Mouse (Mus musculus): ENCODE data around the gene Gm28048.

The Gm28048 gene

DNA sequence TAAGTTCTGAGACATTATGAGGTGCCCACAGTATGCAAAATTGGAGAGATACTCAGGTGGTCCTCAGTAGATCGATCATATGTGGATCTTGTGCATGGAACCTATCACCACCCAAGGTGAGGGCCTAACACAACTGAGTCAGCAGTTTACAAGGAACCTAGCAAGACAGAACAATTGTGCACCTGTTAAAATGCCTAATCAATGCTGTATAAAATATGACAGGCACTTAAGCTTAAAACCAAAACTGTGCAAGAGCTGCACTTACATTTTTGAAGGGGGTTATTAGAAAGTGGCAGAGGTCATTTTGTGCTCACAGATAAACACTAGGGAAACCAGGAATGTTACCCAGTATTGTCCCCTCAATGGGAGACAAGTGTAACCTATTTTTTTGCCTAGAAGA is 23.4 kb upstream of the Gm28048 start:
- no peak for TF ChIP-seq GATA4 (IDR thresholded peaks at IDR 0.05; ENCODE audit: insufficient replicate concordance, low read length)

DNA sequence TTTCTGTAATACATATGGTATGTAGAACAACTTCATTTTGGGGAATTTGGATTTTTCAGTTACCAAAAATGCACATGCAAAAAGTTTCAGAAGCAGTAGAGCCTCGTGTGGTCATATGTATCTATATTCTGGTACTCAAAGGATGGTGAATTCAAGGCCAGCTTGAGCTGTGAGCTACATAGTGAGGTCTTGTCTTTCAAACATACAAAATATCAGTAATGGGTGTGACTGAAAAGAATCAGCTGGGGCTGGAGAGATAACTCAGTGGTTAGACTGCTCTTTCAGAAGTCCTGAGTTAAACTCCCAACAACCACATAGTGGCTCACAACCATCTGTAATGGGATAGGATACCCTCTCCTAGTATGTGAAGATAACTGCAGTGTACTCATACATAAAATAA is 16.4 kb upstream of the Gm28048 start:
- no peak for TF ChIP-seq GATA4 (IDR thresholded peaks at IDR 0.05; ENCODE audit: insufficient replicate concordance, low read length)

DNA sequence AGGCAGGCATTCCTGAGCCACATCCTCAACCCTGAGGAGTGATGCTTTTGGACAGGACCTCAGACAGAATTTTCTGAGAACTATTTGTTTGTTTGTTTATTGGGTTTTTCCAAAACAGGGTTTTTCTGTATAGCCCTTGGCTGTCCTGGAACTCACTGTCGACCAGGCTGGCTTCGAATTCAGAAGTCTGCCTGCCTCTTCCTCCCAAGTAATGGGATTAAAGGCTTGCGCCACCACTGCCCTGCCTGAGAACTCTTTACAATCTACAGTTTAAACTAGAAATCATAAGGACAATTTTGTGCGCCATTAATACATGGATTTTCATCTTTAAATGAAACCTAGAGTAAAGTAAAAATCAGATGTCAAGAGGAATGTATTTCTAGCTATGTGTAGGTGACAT is 13.6 kb upstream of the Gm28048 start:
- TF ChIP-seq GATA4 (IDR thresholded peaks at IDR 0.05; ENCODE audit: insufficient replicate concordance, low read length): no peak

DNA sequence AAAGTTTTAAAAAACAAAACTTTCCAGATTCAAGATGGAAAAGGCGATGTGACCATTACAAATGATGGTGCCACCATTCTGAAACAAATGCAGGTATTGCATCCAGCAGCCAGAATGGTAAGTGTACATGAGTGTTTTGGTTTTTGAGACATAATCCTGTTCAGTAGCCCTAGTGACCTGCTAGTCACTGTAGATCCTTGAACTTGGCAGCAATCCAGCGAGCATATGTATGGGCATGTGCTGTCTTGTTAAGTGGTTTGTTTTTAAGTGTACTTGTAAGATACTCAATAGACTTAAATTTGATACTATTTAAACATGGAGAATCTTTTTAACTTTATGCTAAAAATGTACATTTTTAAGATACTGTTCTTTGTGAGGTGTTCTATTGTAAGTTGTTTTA is 12.4 kb upstream of the Gm28048 start:
- no peak for TF ChIP-seq GATA4 (IDR thresholded peaks at IDR 0.05; ENCODE audit: insufficient replicate concordance, low read length)

DNA sequence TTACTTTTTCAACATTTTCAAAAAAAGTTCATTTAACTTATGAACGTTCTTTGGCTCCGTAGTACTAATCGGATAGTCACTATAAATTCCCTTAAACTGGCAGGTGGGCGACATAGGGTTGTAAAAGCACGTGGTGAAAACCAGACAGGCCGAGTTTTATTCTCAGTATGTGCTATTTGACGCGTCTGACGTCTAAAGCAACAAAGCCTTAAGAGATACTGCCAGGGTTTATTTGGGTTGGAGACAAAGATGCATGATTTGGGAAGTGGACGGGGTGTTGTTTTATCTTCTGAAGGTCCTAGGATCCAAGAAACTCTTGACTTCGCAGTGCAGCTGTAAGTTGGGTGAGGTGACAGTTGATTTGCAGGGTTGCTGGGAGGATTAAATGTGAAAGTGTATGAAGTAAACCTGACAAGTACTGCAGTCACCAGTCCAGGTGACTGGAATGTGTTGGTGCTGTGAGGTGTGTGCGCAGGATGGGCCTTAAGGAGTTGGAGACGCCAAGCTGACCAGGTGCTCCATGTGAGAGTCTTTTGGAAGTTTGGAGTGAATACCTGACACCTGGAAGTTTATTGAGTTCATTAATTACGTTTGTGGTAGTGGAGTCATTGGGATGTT is 9.4 kb upstream of the Gm28048 start:
- TF ChIP-seq GATA4 (IDR thresholded peaks at IDR 0.05; ENCODE audit: insufficient replicate concordance, low read length): no peak

DNA sequence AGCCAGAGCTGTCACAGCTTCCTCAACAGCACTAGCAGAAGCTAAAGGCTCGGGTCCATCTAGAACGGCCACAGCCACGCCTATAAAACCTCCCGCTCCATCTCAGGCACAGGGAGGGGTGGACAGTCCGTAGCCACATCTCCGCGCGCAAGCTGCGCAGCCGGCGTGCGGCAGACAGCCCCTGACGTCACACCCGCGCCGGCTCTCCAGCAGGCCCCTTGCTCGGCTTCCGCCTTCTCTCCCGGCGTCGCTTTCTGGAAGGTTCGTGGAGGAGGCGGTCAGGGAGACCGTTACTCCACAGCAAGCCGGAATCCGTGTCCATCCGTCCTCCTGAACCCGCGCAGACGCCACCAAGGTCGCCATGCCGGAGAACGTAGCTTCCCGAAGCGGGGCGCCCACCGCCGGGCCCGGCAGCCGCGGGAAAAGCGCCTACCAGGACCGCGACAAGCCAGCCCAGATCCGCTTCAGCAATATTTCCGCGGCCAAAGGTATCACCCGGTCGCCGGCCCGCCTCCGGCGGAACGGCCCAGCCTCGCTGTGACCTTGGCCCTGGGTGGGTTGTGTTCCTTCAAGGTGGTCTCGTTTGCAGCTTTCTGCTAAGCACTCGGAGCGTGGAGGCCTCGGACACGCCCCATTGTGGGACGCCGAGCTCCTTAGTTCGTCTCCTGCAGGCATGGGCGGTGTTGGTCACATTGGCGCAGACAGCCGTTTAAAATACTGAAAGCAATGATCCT is 8.7 kb upstream of the Gm28048 start, which contains the start of gene Cct4:
Gene Cct4, plus strand, starts transcription at position 127 of the 734 bp plus-strand sequence.
- peak; percentile 61; the same call in 1 of the 2 replicates for TF ChIP-seq GATA4 (IDR thresholded peaks at IDR 0.05; ENCODE audit: insufficient replicate concordance, low read length)

DNA sequence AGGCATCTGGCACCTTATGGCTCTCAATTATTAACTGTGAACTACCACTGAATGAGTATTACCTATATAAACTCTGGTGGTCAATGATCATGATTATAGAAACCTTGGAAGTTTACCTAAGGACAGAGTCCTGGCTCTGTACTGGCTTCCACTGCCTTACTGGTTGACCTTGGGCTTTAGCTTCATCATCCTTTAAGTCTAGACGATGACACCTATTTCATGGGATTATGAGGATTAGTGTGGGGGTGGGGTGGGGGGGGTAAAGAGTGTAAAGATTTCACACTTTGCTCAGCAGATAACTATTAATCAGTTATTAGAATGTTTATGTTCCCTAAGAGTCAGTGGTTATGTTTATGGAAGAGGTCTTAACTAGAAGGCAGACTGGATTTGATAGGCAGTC is 7.9 kb upstream of the Gm28048 start:
- TF ChIP-seq GATA4 (IDR thresholded peaks at IDR 0.05; ENCODE audit: insufficient replicate concordance, low read length): no peak

DNA sequence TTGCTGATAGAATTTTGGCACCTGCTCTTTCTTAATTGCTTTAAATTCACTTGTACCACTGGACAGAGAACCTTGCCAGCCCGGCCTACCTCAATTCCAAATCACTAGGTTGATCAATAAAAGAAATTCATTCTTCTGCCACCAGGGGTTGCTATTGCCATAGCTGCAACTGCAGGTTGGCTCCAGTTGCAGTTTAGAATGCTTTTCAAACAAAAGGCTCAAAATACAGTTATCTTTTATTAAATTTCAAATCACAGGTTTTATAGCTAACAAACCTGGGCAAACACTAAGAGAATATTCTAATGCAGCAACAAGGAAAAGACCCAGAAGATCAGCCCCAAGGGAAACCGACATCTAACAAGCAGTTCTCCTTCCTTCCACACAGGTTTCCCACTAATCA is 5.5 kb upstream of the Gm28048 start:
- no peak for TF ChIP-seq GATA4 (IDR thresholded peaks at IDR 0.05; ENCODE audit: insufficient replicate concordance, low read length)

DNA sequence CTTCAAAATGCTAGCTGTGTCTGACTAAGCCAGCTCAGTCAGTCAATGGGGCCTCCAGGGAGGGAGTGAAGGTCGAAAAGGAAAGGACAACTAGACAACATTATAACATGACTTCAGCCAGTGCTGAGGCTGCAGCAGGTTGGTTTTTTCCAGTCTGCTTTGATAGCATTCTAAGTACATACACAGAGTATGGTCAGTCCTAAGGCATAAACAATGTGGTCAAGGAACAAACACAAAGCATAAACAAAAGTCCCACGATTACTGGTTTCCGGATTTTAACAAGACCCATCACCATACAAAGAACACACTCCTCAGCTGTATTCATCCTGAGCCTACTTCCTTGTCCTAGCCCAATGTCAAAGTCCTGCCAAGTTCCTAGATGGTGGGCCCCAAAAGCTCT is 3.6 kb upstream of the Gm28048 start:
- TF ChIP-seq GATA4 (IDR thresholded peaks at IDR 0.05; ENCODE audit: insufficient replicate concordance, low read length): no peak

DNA sequence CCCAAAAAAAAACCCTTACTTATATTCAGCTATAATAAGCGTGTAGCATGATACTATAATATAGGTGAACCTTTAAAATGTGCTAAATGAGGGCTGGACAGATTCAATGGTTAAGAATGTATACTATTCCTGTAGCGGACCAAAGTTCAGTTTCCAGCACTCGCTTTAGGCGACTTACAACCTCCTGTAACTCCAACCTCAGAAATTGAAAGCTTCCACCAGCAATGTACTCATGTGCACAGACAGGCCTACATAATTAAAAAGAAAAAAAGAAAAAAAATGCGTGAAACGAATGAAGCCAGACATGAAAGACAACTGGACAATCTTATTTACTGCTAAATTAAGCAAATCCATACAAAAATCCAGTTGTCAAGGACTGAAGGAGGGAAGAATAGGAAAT is 956 bp upstream of the Gm28048 start:
- no peak for TF ChIP-seq GATA4 (IDR thresholded peaks at IDR 0.05; ENCODE audit: insufficient replicate concordance, low read length)

DNA sequence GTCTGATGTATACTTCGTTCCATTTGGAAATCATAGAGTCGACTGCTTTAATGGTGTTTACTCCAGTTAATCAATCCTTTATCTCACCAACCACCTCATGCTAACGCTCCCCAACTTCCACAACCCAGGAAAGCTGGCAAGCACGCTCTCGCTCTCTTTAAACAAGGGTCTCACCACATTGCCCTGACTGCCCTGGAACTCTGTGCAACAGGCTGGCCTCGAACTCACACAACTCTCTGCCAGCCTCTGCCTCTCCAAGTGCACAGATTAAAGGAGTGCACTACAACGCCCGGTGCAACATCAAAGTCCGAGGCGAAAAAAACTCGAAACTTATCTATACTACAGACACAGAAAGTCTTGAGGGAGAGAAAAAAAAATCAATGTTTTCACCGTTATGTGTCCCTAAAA is 343 bp downstream of the Gm28048 start:
- no peak for TF ChIP-seq GATA4 (IDR thresholded peaks at IDR 0.05; ENCODE audit: insufficient replicate concordance, low read length)

DNA sequence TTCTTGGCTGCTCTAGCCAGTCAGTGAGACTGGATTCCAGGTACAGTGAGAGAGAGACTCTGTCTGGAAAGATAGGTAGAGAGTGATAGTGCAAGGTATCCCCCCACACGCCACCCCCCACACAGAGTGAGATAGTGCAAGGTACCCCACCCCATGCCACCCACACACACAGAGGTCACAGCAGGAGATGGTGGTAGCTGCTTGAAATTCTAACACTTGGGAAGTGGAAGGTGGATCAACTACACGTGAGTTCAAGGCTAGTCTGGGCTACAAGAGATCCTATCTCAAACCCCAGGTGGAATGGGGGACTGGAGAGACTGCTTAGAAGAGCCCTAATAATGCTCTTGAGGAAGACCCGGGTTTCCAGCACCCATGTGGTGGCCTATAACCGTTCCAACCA is 849 bp downstream of the Gm28048 start:
- no peak for TF ChIP-seq GATA4 (IDR thresholded peaks at IDR 0.05; ENCODE audit: insufficient replicate concordance, low read length)

DNA sequence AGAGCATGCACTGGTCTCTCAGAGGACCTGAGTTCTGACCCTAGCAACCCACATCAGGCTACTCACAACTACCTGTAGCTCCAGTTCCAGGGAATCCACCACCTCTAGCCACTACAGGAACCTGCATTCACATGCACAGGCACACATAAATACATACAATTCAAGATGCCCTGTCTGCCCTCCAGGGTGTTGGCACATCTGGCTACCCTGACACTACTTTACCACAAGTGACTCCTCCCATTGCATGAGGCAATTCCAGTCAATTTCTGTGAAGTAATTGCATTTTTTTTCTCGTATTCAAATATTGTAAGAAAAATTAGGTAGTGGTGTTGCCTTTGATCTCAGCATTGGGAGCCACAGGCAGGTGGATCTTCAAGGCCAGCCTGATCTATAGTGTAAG is 2.7 kb downstream of the Gm28048 start:
- TF ChIP-seq GATA4 (IDR thresholded peaks at IDR 0.05; ENCODE audit: insufficient replicate concordance, low read length): no peak

DNA sequence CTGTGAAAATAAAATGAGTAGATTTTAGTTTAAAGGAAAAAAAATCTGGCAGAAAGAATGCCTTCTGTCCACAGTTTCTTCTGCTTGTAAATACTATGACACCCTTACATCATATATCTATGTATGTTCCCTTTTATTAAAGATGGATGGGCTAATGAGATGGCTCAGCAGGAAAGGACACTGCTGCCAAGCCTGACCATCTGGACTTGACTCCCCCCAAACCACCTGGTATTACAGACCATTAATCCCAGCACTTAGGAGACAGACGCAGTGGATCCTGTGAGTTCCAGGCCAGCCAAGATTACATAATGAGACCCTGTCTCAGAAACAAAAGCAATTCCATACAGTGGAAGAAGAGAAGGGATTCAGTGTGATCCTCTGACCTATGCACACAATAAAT is 3.2 kb downstream of the Gm28048 start:
- no peak for TF ChIP-seq GATA4 (IDR thresholded peaks at IDR 0.05; ENCODE audit: insufficient replicate concordance, low read length)

DNA sequence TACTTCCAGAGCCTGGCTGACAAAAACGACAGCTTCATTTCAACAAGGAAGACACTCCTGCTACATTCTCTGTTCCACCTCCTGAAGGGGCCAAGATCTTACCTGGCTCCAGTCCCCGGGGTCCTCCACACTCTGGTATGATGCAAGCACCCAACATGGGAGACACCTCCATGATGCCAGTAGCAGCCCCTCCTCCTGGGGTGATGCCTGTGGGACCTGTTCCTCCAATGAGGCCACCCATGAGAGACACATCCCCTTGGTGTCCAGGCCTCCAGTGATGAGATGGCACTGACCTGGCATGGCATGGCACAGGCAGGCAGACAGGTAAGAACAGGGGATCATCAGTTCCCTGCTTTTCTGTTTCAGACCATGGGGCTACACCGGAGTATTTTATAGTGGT is 3.7 kb downstream of the Gm28048 start:
- no peak for TF ChIP-seq GATA4 (IDR thresholded peaks at IDR 0.05; ENCODE audit: insufficient replicate concordance, low read length)

DNA sequence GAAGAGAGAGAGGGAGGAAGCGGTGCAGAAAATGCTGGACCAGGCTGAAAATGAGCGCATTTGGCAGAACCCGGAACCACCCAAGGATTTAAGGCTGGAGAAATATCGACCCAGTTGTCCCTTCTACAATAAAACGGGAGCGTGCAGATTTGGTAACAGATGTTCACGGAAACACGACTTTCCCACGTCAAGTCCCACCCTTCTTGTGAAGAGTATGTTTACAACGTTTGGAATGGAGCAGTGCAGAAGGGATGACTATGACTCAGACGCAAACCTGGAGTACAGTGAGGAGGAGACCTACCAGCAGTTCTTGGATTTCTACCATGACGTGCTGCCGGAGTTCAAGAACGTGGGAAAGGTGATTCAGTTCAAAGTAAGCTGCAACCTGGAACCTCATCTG is 8.3 kb downstream of the Gm28048 start:
- TF ChIP-seq GATA4 (IDR thresholded peaks at IDR 0.05; ENCODE audit: insufficient replicate concordance, low read length): no peak

Data from liver, adult (tissue).